Mouse (Mus musculus): ENCODE data around the gene Capzb.
A peak's percentile ranks its signal among the peaks of the same experiment; 100 is the strongest.

The Capzb gene

GRCm38 (mm10) chr4:139271562-139271961, 78.9 kb downstream of the Capzb start:
- no peak for DNase-seq

GRCm38 (mm10) chr4:139272951-139273680, 80.4 kb downstream of the Capzb start:
- DNase-seq: no peak

- no peak for DNase-seq
These were observed 81.9 kb downstream of the Capzb start for GRCm38 (mm10) chr4:139274573-139274972.

DNA sequence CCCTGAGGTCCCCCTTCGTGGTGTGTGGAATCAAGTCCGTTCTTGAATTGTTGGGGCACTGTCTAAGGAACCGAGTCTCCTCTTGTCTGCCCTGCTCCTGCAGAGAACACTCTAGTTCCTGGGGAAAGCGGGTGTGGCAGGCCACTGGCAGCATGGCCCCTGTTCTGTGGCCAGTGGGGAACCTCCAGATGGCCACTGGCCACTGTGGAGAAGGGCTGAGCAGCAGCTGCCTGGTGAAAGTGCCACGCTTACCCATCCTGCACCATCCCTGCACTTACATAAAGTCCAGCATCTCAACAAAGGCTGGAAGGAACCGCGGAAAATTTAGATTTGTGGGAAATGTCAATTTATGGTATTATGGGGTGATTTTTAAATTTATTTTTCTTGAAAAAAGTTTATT, 83.7 kb downstream of the Capzb start:
- DNase-seq: no peak

DNA sequence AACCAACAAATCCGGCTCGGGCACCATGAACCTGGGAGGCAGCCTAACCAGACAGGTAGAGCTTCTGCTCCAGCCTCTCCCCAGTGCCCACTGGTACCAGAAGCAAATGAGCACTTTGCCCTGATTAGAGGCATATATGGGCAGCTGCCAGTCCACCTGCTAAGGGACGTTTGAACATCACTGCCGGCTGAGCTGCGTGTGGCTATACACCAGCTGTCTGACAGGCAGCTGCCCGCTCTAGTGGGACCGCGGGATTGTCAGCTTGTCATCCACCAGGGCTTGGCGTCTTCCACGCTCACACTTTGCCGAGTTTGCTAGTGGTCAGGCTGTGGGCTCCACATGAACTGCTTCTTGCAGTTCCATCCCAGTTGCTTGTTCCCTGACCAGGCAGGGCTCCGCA, 87.8 kb downstream of the Capzb start:
- no peak for DNase-seq

GRCm38 (mm10) chr4:139281791-139282345, 89.2 kb downstream of the Capzb start:
- no peak for DNase-seq

DNA sequence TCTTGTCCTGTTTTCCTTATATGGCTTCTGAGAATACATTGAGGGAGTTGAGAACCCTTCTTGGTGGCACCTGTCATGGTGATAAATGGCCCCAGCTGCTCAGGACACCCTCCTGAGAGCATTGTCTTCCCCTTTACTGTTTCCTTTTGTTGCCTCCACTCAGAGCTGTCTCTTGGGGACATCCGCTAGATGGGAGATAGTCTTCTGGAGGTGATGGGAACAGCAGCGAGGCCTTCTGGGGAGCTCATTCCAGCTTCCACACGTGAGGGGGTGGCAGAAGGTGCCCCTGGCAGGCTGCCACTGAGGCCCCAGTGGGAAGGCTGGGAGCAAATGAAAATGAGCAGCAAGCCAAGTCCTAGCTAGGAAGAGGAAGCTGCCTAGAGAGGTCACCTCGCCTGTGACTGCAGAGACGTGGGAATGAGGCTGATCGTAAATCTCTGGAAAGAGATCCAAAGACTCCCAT, 90.3 kb downstream of the Capzb start:
- DNase-seq: no peak

DNA sequence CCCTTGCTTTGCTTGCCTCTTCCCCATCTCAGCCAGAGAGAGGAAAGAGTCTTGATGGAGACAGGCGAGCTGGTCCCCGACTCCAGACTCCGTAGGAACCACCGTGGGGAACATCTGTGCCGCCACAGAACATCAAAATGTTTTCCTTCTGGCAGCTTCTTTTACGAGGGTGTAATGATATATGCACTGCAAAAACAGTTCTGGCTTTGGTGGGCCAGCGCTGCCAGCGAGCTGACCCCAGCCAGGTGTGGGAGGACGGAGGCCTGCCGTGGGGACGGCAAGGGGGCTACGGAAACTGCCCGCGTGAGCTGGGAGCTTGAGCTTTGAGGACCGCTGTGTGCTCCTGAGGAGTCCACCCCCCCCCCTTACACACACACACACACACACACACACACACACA, 92.2 kb downstream of the Capzb start:
- no peak for DNase-seq

GRCm38 (mm10) chr4:139286234-139286633, 93.5 kb downstream of the Capzb start:
- DNase-seq: no peak

GRCm38 (mm10) chr4:139287122-139287863, 94.6 kb downstream of the Capzb start:
- DNase-seq: peak; percentile 92

DNA sequence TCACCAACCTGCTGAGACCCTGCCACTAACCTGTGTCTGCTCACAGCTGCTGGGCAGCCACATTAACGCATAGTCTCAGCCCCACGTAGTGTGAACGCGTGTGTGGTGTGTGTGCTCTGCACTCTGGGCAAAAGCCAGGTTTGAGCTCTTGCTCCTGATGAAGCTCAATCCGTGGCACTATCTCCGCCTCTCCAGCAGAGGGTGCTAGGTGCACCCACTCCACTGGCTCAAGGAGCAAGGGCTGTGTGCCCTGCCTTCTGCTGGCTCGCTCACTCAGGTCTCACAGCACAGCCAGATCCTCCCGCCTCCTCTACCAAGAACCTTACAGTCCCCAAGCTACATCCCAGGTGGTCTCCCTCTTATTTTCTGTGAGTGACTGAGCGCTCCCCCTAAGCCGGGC, 96.3 kb downstream of the Capzb start:
- DNase-seq: peak; percentile 59

GRCm38 (mm10) chr4:139291099-139291498, 98.4 kb downstream of the Capzb start:
- no peak for DNase-seq

- DNase-seq: no peak
These were observed 99.3 kb downstream of the Capzb start for GRCm38 (mm10) chr4:139292038-139292437.

- DNase-seq: no peak
These were observed 104.9 kb downstream of the Capzb start for GRCm38 (mm10) chr4:139297566-139297965.

GRCm38 (mm10) chr4:139298671-139299366, 106.1 kb downstream of the Capzb start:
- no peak for DNase-seq

GRCm38 (mm10) chr4:139301780-139302179, 109.1 kb downstream of the Capzb start:
- no peak for DNase-seq

DNA sequence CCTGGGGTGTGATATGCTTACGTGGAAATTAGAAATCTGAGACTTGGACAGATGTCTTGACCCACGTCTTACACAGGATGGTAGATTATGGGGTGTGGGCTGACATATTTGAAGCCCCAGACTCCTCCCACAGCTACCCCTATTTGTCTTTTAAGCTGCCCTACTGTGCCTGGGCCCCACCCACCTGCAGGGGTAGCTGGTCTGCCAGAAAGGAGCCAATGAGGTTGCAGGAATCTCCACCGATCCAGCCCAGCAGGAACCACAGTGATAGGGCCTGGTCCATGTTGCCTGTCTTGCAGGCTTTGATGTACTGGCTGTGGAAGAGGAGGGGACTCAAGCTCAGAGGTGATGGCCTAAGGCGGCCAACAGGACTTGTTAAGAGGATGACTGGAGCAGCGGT, 109.5 kb downstream of the Capzb start:
- DNase-seq: no peak

GRCm38 (mm10) chr4:139305521-139305920, 112.8 kb downstream of the Capzb start:
- DNase-seq: no peak

DNA sequence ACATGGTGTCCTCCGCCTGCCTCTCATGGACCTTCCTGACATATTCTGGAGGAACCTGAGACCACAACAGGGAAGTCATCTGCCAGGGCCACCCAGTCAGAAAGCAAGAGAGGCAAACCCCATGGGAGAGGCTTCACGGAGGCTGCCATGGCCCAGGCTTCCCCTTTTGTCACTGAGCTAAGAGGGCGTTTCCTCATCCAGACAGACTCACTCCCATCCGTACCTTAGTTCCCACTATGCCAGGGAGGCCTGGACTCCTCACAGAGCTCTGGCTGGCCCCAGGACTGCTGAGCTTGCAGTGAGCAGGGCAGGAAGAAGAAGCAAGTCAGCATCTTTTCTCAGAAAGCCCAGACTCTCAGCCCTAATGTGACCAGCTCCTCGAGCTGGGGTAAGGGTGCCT, 115.2 kb downstream of the Capzb start:
- no peak for DNase-seq

DNA sequence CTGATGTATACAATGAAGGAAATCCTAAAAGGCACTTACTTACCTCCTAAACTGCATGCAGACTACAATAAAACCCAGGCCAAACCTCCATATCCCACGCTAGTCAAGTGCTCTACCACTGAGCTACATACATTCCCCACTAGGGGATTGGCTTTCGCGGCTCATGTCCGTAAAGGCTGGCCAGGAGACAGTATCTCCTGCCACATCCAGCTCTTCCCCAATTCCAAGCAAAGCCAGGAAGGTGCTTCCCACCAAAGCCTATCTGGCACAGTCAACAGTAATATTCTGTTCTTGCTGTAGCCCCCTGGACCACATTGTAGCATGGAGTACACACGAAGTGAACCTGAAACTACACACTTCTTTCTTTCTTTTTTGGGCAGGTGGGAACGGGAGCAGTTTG, 117.0 kb downstream of the Capzb start:
- DNase-seq: no peak

GRCm38 (mm10) chr4:139310171-139310898, 117.6 kb downstream of the Capzb start, which contains the start of the genes Pqlc2 and Akr7a5:
Pqlc2 (minus strand) TSS chr4:139310708.
Akr7a5 (plus strand) TSS chr4:139310744.
- DNase-seq: peak; percentile 99

DNA sequence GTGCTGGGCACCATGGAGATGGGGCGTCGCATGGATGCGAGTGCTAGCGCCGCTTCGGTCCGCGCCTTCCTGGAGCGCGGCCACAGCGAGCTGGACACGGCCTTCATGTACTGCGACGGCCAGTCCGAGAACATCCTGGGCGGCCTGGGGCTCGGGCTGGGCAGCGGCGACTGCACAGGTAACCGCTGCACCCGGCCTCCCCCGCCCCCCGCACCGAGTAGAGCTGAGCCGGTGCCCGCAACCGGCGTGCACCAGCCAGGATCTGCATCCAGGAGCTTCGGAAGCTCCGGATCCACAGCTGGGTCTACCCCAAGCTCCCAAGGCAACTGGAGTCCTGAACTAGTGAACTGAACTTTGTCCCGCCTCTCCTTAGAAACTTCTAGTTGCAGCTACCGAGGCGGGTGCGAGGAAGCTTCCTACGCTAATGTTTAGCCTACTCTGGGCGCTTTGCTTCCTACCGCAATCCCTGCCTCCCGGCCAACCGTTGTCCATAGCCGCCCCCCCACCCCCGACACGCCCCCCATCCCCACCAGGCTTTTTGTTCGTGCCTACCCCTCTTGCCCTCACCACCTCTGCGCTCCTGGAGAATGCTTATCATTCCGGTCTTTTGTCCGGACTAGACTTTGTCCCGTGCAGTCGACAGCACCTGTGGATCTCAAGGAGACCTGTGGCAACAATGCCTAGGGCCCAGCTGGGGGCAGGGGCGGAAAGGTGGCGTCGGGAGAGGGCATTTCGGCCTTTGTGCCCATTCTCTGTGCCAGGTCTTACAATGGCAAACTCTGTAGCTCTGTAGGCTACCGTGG, 118.4 kb downstream of the Capzb start:
- DNase-seq: peak; percentile 63
